Mouse (Mus musculus): ENCODE measurements around the gene Cnppd1.
A peak's percentile ranks its signal among the peaks of the same experiment; 100 is the strongest.

Cnppd1 gene

DNA sequence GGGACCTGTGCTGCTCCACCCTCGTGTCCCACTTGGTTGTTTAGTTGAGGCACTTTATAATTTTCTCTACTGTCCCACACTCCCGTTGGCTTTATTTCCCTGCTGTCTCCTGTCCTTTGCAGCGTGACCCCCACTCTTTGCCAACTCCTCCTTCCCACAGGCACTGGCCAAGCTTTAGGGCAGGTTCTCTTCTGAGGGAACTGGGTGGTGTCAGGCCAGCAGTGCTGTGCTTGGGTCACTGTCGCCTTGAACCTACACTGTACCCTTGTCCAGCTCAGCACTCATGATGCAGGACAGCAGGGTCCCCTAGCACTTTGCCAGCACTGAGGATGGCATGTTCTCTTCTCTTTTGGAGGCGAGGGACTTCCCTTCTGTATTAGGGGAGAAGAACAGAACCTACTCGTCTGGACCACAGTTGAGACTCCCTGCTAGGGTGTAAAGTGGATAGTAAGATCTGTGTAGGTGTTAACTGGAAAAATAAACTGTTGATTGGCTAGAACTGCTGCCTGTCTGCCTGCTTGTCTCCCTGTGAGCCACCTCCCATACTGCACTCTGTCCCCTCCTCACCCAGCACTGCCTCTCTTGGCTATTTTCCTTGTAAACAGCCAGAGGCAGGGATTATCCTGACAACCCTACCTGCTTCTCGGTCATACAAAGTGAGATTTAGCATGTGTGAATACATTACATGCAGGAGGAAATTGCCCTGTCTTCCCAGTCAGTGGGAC lies 5.1 kb upstream of the Cnppd1 start:
- no peak for DNase-seq (ENCODE audit: low spot score in 2 of 2)

DNA sequence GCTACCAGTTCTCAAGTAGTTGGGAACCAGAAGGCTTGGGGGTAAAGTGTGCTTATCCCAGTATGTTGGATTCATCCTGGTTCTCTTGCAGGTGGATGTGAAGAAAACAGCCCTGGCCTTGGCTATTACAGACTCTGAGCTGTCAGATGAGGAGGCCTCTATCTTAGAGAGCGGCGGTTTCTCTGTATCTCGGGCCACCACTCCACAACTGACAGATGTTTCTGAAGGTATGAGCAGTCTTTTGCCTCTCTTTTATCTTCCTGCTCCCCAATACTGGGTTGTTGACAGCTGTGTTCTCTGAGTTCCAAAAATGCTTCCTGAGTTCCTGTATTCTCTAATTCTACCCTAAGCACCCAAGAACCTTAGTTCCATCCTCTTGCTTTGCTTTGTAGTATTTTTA lies 3.1 kb upstream of the Cnppd1 start:
- DNase-seq (ENCODE audit: low spot score in 2 of 2): no peak

DNA sequence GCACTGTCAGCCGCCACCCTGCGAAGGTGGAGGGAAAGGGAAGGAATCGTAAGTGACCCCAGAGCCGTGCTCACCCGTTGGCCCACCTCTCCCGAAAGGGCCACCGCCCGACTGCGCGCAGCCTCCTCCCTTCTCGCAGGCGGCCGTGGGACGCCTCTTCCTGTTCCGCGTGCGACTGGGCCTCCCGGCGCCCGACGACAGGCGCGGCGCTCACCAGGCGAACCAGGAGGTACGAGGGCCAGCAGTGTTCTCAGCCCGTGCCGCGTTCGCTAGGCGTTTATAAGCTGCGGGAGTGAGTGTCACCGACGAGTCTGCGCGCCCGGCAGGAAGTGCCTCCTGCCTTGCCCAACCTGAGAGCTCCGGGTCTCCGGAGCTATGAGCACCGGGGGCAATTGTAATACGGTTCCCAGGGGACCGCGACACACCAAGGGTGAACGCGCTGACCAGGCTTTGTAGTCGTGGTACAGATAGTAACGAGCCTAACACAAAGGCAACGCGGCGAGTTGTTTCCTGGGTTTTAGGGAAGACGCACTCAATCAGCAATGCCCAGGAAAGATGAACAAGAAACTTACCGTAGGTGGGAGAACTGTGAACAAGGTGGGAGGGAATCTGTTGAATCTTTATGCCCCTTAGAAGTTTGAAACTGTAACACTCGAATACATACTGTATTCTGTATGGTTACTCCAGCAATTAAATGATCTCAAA lies 873 bp downstream of the Cnppd1 start:
- peak; percentile 64 to 68 for DNase-seq (ENCODE audit: low spot score in 2 of 2)

DNA sequence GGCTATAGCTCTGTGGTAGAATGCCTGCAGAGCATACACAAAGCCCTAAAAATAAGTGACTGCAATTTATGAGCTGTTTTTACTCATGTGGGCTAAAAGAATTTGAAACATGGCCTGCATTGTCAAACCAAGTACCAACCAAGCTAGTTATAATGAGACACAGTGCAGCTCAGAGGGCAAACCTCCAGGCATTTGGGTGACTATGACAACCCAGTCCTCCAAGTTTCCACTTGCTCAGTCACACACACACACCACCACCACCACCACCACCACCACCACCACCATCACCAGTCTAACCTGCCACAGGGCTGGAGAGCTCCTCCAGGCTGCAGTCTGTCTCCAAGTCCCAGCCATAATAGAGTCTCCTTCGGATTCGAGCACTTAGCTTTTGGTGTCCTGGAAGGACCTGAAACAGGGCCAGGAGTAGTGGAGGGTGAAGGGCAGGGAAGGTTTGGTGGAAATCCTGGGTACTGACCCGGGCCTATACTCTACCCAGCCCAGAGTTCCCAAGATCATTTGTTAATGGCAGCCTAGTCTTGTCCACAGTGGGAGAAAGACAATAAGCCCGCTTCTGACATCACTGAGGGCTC lies 1.8 kb downstream of the Cnppd1 start:
- DNase-seq (ENCODE audit: low spot score in 2 of 2): no peak

DNA sequence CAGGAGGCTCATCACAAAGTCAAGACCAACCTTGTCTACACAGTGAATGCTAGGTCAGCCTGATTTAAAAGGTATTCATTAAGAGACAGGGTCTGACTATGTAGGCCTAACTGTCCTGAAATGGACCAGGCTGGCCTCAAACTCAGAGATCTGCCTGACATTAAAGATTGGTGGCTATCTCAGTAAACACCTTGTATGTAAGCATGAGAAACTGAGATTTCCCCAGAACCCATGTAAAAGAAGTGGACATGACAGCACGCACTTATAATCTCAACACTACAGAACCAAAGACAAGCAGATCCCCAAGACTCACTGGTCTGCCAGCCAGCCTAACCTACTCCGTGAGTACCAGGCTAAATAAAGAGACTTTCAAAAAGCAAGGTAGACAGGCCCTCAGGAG lies 4.1 kb downstream of the Cnppd1 start:
- no peak for DNase-seq (ENCODE audit: low spot score in 2 of 2)

DNA sequence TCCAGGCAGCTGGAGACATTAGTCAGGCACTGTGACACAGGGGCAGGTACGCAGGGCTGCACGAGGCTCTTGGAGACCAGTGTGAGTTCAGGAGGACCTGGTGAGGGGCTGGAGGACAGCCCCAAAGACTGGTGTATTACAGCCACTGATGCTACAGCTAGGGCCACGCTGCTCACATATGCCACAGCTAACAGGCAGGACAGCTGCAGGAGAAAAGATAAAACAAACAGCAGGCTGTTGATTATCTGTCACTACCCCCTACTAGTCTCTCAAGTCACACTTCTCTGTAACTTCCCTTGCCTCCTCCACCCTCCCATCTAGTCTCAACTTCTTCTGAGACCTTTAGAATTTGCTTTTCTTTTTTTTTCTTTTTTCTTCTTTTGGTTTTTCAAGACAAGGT lies 5.8 kb downstream of the Cnppd1 start:
- no peak for DNase-seq (ENCODE audit: low spot score in 2 of 2)

DNA sequence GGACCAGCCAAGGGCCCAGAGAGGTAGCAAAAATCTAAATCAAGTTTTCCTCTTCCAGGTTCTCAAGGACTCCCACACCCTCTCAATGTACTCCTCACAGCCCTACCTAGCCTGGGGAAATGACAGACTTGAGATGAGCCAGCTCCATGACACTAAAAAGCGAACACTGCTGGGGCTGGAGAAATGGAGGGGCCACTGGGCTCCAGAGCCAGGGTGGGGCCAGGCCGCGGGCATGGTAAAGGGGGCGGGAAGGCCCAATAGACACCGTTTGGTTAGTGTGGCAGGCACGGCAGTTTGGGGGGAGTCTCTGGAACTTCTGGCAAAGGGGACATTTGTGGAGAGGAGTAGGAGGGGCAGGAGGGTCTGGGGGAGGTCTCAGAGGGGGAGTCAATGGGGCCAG lies 6.2 kb downstream of the Cnppd1 start:
- DNase-seq (ENCODE audit: low spot score in 2 of 2): no peak

DNA sequence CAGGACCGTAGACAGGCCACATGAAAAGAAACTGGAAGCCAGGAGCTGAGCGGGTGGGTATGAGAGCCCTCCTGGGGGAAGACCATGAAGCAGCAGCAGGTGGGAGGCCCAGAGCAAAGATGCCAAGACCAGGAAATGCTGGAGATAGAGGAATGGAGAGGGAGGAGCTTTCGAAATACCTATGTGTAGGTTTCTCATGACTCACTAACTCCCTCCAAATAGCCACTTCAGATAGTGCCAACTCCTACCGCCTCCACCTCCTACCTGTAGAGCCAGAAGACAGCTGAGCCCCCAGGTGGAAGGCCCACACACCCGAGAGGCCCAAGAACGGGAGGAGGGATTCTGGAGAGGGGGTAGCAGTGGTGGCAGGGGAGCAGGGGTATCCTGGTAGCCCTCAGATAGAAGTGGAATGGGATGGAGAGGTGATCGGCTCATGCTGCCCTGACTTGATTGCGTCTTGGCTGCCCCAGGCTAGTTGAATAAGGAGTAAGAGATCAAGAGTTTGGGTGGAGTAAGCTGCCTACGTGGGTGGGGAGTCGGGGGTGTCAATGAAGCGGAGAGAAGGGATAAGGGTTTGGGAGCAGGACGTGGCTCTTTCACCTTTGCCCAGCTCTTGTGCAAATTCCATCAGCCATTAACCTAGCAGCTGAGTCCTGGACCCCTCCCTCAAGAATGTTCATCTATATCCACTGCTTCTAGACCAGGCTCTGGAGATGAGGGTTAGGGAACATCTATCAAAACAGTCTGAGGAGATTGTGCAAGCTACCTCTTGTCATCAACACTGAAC lies 8.9 kb downstream of the Cnppd1 start, which contains the start of gene Slc23a3:
Gene Slc23a3, minus strand, starts transcription at position 470 of the 787 bp plus-strand sequence.
- DNase-seq (ENCODE audit: low spot score in 2 of 2): no peak

DNA sequence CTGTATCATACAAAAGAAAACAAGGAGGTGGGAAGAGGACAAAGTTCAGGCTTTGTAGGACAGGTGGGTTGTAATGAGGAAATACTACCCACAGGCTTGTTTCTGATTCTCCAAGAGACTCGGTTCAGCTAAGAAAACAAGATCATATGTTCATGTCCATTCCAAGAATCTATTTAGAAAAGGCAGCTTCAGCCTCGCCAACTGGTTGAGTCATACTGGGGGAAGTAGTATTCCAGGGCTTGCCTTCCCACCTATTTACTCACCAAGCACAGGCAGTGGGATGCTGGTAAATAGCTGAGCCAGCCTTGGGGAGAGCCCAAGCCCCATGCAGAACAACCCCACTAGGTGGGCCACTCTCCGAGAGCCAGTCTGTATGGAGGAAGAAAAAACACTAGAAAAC lies 13.9 kb downstream of the Cnppd1 start:
- no peak for DNase-seq (ENCODE audit: low spot score in 2 of 2)

DNA sequence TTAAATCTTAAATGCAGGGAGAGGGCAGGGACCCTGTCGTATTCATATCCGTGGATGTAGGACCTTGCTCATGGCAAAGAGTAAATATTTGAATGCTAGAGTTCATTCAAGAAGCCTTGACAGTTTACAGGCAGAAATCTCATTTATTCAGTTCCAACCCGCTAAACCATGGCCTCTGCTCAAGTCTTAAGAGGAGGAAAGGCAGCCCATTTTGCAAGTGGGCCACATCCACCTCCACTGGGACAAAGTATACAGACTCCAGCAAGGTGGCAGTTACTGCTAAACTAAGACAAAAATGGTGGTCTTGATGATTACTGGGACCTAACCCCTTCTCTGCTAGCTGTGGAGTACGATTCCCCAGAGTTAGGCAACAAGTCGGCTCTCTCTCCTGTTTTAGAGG lies 17.1 kb downstream of the Cnppd1 start:
- DNase-seq (ENCODE audit: low spot score in 2 of 2): no peak

DNA sequence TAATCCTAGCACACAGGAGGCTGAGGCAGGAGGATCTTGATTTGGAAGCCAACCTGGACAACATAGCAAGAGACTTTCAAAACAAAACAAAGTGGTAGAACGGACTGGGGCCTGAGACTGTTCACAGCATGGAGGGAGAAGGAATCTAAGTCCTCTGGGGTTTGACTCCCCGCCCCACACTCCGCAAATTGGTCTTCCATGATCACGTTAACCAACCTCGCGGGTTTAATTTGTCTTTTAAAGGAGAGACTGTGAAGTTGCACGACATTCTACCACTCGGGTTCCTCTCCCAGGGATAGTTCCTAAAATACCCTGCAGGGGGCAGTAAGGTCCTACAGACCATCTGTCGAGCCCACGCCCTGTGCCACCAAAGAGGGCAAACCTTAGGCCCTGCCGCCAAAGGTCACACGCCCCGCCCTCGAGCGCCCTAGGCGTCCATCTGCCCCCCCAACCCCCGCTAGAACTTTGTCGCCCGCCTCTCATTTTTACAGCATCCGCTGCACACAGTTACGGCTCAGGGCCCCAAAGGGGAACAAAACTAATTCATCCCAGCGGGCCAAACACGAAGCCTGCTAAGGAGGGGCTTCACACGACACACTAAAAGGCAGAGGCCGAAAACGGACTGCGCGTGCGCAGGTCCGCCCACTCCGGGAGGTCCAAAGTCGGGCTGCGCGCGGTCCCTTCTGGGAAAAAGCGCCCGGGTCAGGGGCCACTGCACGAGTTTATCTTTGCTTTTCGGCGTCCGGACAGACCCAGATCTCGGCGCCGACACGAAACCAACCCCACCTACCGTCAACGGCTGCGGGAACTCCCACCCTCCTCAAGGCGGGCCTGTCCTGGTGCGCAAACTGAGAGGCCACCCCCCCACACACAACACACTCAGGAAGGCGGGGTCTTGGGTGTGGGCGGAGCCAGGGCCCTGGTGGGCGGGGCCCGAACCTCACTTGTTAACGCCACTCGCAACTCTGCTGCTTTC lies 17.9 kb downstream of the Cnppd1 start, which contains the start of gene Nhej1:
Gene Nhej1, minus strand, starts transcription at position 855 of the 976 bp plus-strand sequence.
- DNase-seq (ENCODE audit: low spot score in 2 of 2): peak; percentile 95 to 96

DNA sequence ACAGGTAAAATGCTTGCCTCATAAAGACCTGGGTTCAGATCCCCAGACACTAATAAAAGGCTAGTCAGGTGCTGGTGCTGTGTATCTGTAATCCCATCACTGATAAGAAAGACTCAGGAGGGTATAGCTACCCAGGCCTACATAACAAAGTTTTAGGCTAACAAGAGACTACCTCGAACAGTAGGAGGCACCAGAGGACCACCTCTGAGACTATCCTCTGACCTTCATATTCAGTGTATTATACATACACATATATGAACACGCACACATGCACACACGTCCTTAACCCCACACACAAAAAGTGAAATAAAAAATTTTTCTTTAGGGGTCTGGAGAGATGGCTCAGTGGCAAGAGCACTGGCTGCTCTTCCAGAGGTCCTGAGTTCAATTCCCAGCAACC lies 20.3 kb downstream of the Cnppd1 start:
- DNase-seq (ENCODE audit: low spot score in 2 of 2): no peak
